Mouse (Mus musculus) embryonic facial prominence, embryonic 11.5 days (tissue): Measurements from ENCODE around the gene Pskh1. TPM values are rescaled to one million over a fixed set of nuclear protein-coding genes. Genes with fewer than 3 reads are reported as not detected.
A peak's percentile ranks its signal among the peaks of the same experiment; 100 is the strongest.

ENCODE experiments used
- ATAC-seq: fragments of 200-750 bp; cut with Nextera tagmentation; replicated peaks from 2 replicates; pipeline ENCODE4 v1.8.0; 2017; ENCODE audit warnings: low read depth; ENCODE audit not compliant: insufficient number of reproducible peaks, low FRiP score, low TSS enrichment
- DNase-seq: peaks from one replicate; pipeline ENCODE4 v3.0.0-alpha.2; 2015; ENCODE audit warnings: low spot score
- H3K27ac ChIP-seq: fragments of 300-500 bp; sonication (generic); replicated peaks from 2 replicates; pipeline ENCODE4 v1.5.1; 2014; ENCODE audit warnings: mild to moderate bottlenecking, low read depth, low read length, control low read depth
- H3K27me3 ChIP-seq: fragments of 300-500 bp; sonication (generic); 2 replicates; pipeline ENCODE4 v1.6.1; 2014; ENCODE audit warnings: mild to moderate bottlenecking, low read length, moderate library complexity, mixed read lengths; ENCODE audit not compliant: control insufficient read depth, insufficient read depth
- H3K36me3 ChIP-seq: fragments of 300-500 bp; sonication (generic); replicated peaks from 2 replicates; pipeline ENCODE4 v1.6.1; 2014; ENCODE audit warnings: low read depth, mild to moderate bottlenecking, low read length, moderate library complexity, mixed read lengths; ENCODE audit not compliant: control insufficient read depth, insufficient read depth
- H3K4me1 ChIP-seq: fragments of 300-500 bp; sonication (generic); 2 replicates; pipeline ENCODE4 v1.6.1; 2014; ENCODE audit warnings: low read length, mixed read lengths; ENCODE audit not compliant: control insufficient read depth, insufficient read depth
- H3K4me2 ChIP-seq: fragments of 300-500 bp; sonication (generic); 2 replicates; pipeline ENCODE4 v1.6.1; 2014; ENCODE audit warnings: low read depth, mild to moderate bottlenecking, control low read depth, low read length, moderate library complexity
- H3K4me3 ChIP-seq: fragments of 300-500 bp; sonication (generic); 2 replicates; pipeline ENCODE4 v1.5.1; 2014; ENCODE audit warnings: low read depth, low read length, control low read depth
- H3K9ac ChIP-seq: fragments of 300-500 bp; sonication (generic); replicated peaks from 2 replicates; pipeline ENCODE4 v1.6.1; 2014; ENCODE audit warnings: mild to moderate bottlenecking, control low read depth, low read length
- H3K9me3 ChIP-seq: fragments of 300-500 bp; sonication (generic); replicated peaks from 2 replicates; pipeline ENCODE4 v1.6.1; 2016; ENCODE audit warnings: mild to moderate bottlenecking, low read length, inconsistent platforms, mixed read lengths; ENCODE audit not compliant: control insufficient read depth
- WGBS: fragments of 180-500 bp; shearing (Covaris S2); extraction: QIAGEN DNeasy Blood & Tissue Kit; methylation state at CpG from one replicate; pipeline ENCODE4 v1.1.7; 2014; 5-methylcytosine and 5-hydroxymethylcytosine counted together
- polyA plus RNA-seq: library from polyadenylated mRNA; unstranded; fragments of >200 nt; fragmentation: Nextera tagmentation; extraction: Ambion mirVana; gene quantifications from 2 replicates; pipeline ENCODE4 v1.2.1, GENCODE M21; 2014

The Pskh1 gene
- polyA plus RNA-seq, 1 experiment from 2014 or later, result 16.8 TPM

GRCm38 (mm10) chr8:105874301-105874700, 25.9 kb upstream of the Pskh1 start:
- Histone ChIP-seq H3K4me3 (no peak overlapping the region), H3K36me3 (peaks cover 8% of the 10 kb centered on the region), H3K4me2 (no peak overlapping the region), H3K27me3 (no peaks in the 10 kb centered on the region), H3K9me3 (no peaks in the 10 kb centered on the region), H3K9ac (no peak overlapping the region), H3K27ac (no peak overlapping the region), H3K4me1 (no peaks in the 10 kb centered on the region)
- 91% methylated on average over 6 of the region's 6 CpGs for WGBS
- ATAC-seq, result no peak
- no peak for DNase-seq

- peak; percentile 85 for DNase-seq
- Histone ChIP-seq H3K27ac (peak within 1 kb of the TSS; percentile 47), H3K9ac (peak within 1 kb of the TSS; percentile 93), H3K4me1 (peaks cover 2% of the 10 kb centered on the region; the same call in 1 of the 2 replicates), H3K9me3 (no peaks in the 10 kb centered on the region), H3K4me2 (peak within 1 kb of the TSS; percentile 58), H3K36me3 (peaks cover 7% of the 10 kb centered on the region), H3K27me3 (no peaks in the 10 kb centered on the region), H3K4me3 (peak within 1 kb of the TSS; percentile 90)
- peak; percentile 69 for ATAC-seq
- under 1% methylated on average over 45 of the region's 45 CpGs for WGBS
Measured at GRCm38 (mm10) chr8:105880754-105881520, 19.3 kb upstream of the Pskh1 start, which contains the start of gene Edc4. TSS of gene Edc4 (plus strand) at chr8:105880881.

- H3K4me1 ChIP-seq, result no peaks in the 10 kb centered on the region
- no peaks in the 10 kb centered on the region for H3K27me3 ChIP-seq
- H3K4me3 ChIP-seq, result no peak overlapping the region
- peaks cover 29% of the 10 kb centered on the region for H3K36me3 ChIP-seq
- ATAC-seq, result no peak
- no peak overlapping the region for H3K9ac ChIP-seq
- no peak overlapping the region for H3K27ac ChIP-seq
- no peaks in the 10 kb centered on the region for H3K9me3 ChIP-seq
- no peak overlapping the region for H3K4me2 ChIP-seq
- WGBS, result 96% methylated on average over 12 of the region's 12 CpGs
- DNase-seq, result no peak
Measured at GRCm38 (mm10) chr8:105889756-105890465, 10.3 kb upstream of the Pskh1 start.

GRCm38 (mm10) chr8:105890870-105891269, 9.4 kb upstream of the Pskh1 start:
- H3K36me3 ChIP-seq, result peaks cover 29% of the 10 kb centered on the region
- ATAC-seq, result no peak
- 92% methylated on average over 6 of the region's 6 CpGs for WGBS

GRCm38 (mm10) chr8:105892432-105892831, 7.8 kb upstream of the Pskh1 start:
- WGBS, result 89% methylated on average over 6 of the region's 6 CpGs
- peaks cover 22% of the 10 kb centered on the region for H3K36me3 ChIP-seq
- no peak overlapping the region for H3K4me3 ChIP-seq
- H3K27me3 ChIP-seq, result no peaks in the 10 kb centered on the region
- no peak overlapping the region for H3K27ac ChIP-seq
- H3K4me1 ChIP-seq, result no peaks in the 10 kb centered on the region
- ATAC-seq (no peak), DNase-seq (peak; percentile 16)
- no peaks in the 10 kb centered on the region for H3K9me3 ChIP-seq
- no peak overlapping the region for H3K9ac ChIP-seq
- no peak overlapping the region for H3K4me2 ChIP-seq

More at GRCm38 (mm10) chr8:105890870-105891269, 9.4 kb upstream of the Pskh1 start:
- H3K9me3 ChIP-seq, result no peaks in the 10 kb centered on the region
- no peaks in the 10 kb centered on the region for H3K4me1 ChIP-seq
- no peak overlapping the region for H3K4me3 ChIP-seq
- H3K4me2 ChIP-seq, result no peak overlapping the region
- no peak overlapping the region for H3K9ac ChIP-seq
- no peak overlapping the region for H3K27ac ChIP-seq
- DNase-seq, result no peak
- H3K27me3 ChIP-seq, result no peaks in the 10 kb centered on the region

- Histone ChIP-seq H3K4me1 (no peaks in the 10 kb centered on the region), H3K27ac (no peak within 1 kb of the TSS), H3K27me3 (no peaks in the 10 kb centered on the region), H3K9ac (no peak within 1 kb of the TSS), H3K4me2 (no peak within 1 kb of the TSS), H3K4me3 (no peak within 1 kb of the TSS), H3K9me3 (no peaks in the 10 kb centered on the region), H3K36me3 (peaks cover 16% of the 10 kb centered on the region)
- 6% methylated on average over 11 of the region's 11 CpGs for WGBS
- peak; percentile 81 for DNase-seq
- ATAC-seq, result peak; percentile 86
Measured at GRCm38 (mm10) chr8:105893339-105893738, 6.9 kb upstream of the Pskh1 start, which contains the start of gene Nrn1l. TSS of gene Nrn1l (plus strand) at chr8:105893567.

GRCm38 (mm10) chr8:105897801-105898480, 2.3 kb upstream of the Pskh1 start:
- no peaks in the 10 kb centered on the region for H3K4me1 ChIP-seq
- 84% methylated on average over 9 of the region's 9 CpGs for WGBS
- no peaks in the 10 kb centered on the region; the same call in 1 of the 2 replicates for H3K36me3 ChIP-seq
- H3K4me2 ChIP-seq, result no peak overlapping the region
- H3K4me3 ChIP-seq, result no peak overlapping the region
- no peak for ATAC-seq
- H3K27ac ChIP-seq, result no peak overlapping the region
- no peak overlapping the region for H3K9ac ChIP-seq
- no peaks in the 10 kb centered on the region for H3K27me3 ChIP-seq
- no peak for DNase-seq
- H3K9me3 ChIP-seq, result no peaks in the 10 kb centered on the region
